Mouse (Mus musculus): ENCODE data around the gene Chaf1a. TPM values are rescaled to one million over a fixed set of nuclear protein-coding genes. Genes with fewer than 3 reads are reported as not detected.
A peak's percentile ranks its signal among the peaks of the same experiment; 100 is the strongest.

Gene Chaf1a
- total RNA-seq, 2 experiments from 2014 or later, result 8.4 to 10.9 TPM

DNA sequence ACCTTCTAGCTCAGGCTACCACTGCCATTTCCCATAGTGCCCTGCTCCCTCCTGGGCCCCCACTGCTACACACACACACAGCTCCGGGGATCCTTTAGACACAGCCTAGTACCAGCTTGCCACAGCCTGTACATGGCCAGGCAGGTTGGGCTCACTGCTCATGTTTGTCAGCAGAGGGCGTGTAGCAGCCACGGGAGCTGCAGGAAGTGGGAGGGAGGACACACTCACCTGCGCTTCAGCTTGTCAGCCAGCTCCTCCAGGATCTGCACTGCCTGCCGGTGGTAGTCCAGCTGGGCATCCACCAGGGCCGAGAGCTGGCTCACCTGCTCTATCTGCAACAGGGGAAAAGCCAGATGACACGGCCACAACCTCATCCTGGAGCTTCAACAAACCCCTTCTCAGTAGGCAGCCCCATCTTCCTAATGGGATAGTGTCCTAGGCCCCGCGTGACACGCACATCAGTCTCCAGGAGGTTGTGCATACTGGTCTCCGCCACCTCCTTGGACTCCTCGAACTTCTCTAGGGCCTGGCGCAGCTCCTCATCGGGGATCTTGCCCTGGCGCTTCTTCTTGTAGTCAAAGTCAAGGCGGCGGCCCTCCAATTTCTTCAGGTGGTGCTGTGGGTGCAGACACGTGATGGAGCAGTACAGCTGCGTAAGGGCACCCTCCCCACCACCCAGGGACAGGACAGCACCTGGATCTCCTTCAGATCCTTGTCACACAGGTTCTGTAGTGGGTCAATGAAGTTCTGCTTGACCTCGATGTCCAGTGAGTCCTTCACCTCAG, 21.7 kb upstream of the Chaf1a start:
- DNase-seq, result peak; percentile 74

DNA sequence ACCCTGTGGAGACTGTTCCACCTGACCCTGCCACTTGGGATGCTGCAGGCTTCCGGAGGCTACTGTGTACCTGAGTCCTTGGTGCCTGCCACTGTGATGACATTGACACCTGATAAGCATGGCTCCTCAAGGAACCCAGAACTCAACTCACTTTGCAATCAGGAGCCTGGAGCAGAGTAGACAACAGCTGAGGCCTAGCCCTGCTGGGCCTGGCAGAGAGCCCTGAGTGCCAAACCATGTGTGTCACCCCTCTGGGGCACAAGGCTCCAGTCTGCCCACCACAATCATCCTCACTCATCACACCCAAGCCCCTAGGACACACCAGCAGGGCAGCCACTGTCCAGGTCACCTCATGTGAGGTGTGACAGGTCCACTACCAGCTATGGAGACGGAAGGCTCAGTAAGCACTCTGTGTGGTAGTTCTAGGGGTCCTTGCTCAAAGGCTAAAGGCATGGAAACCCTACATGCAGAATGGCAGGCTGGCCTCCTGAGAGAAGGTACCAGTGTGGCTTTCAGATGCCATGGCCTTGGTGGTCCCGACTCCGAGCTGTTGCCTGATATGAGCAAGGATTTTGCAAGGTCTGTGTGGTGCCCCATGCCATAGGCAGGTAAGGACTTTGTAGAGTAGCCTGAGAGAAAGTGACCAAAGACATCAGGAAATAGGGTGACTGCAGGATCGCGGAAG, 19.7 kb upstream of the Chaf1a start:
- no peak for DNase-seq

DNA sequence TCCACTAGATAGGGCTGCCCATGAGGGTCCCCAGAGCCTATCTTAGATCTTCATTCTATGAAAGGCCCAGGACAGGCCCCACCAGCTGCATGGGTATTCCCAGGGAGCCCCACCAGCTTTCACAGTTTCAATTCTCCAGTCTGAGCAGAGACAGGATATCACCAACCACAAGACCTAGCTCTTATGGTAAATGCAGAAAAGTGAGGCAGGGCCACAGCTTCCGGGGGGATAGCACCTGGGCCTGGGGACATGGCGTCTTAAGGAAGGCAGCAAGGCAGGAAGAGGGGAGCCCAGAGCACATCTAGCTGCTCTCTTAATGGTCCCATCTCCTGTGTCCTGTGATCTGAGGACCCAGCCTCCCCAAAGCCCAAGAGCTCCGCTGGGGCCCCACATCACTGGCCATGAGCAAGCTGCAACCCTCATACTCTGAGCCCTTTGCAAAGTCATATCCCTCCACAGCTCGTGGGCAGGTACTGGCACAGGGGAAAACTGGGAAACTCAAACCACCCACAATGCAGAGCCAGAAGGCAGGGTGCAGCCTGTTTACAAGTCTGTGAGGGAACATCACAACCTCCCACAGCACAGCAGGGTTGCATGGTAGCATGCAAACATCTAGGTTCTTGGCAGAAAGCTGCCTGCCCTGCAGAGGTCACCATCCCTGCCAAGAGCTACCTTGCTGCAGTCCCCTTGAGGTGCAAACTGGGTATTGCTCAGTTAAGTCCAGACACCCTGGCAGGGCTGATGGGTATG, 18.9 kb upstream of the Chaf1a start:
- DNase-seq, result no peak

DNA sequence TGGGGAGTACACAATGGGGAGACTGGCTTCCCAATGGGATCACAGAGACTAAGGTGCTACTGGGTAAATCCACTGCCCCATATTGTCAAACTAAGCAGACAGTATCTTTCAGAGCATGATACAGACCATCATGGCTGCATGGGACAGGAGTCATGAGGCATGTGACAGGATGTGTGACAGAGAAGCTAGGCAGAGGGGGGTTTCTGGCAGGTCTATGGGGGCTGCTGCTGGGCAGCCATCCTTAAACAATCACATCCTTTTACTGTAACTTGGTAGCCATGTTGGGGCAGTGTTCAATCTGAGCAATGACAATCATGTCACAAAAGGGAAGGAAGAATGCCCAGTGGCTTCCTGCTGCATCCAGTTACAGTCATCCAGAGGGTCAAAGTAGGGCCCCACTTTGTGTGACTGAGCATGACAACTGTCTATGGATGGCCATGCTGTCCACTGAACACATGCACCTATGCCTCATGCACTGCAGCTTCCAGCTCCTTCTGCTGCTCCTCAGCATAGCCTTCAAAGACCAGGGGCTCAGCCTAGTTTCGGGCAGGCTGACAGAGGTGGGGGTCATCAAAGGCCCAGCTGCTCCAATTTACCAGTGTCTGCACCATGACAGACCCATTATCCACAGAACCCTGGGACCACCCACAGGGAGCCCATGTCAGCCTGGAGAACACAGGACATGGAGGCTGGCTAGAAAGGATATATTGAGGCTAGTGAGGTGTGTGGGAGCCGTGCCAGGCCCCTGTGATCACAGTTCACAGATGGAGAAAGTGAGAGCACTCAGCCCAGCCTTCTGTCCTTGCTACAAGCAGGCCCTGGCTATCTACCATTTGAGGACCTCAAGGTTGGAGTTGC, 17.9 kb upstream of the Chaf1a start:
- DNase-seq, result no peak

DNA sequence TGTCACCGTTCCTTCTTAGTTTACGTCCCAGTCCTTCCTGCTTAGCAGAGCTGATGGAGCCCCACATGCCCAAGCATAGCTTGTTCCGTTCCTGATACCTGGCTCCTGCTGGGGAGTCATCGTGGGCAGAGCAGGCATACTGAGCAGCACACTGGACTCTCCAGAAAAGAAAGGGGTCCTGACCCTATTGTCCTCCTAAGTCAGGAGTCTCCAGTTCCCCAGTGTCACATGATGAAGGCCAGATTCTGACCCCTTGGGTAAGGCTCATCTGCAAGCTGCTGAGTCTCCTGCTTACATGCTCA, 17.3 kb upstream of the Chaf1a start:
- no peak for DNase-seq

DNA sequence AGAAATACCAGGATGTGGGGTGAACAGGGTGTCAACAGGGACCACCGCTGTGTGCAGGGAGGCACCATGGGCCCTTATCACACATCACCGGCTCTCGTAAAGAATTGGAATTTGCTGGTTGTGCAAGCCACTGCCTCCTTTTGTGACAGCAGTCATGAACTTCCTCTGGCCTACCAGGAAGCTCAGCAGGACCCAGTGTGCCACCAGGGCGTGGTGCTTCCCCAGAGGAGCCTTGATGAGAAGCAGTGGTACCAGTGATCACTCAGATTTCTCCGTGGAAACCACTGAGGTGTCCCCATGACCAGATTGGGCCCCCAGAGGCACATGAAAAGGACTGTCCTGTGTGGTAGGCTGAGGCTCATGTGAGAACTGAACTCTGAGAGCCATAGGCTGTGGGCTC, 16.9 kb upstream of the Chaf1a start:
- DNase-seq, result no peak

DNA sequence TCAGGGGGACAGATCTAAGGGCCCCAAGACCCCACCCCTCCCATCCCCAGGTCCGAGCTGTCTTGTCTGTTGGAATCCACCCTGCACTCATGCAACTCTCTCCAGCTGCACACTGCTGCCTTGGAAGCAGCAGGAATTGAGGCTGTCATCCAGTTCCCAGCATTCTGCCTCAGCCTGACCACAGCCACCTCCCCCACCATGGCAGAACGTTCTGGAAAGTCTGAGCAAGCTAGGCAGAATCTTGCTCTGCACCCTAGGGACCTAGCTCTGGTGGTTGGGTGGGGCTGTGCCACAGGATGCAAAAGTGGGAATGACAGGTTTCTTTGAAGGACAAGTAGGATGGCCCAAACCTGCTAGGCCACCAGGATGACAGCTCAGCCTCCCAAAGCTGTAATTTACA, 15.8 kb upstream of the Chaf1a start:
- no peak for DNase-seq

DNA sequence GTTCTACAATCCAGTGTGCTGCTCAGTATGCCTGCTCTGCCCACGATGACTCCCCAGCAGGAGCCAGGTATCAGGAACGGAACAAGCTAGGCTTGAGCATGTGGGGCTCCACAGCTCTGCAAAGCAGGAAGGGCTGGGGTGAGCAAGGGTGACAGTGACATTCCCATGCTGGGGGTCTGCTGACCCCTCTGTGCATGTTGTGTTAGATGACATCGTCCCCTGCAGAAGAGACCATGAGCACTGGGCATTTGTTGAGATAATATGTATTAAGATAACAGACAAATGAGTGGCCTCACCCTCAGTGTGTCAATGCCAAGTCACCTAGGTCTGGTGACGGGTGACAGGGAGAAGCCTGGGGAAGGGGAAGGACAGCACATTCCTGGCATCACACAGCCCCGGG, 15.3 kb upstream of the Chaf1a start:
- no peak for DNase-seq

DNA sequence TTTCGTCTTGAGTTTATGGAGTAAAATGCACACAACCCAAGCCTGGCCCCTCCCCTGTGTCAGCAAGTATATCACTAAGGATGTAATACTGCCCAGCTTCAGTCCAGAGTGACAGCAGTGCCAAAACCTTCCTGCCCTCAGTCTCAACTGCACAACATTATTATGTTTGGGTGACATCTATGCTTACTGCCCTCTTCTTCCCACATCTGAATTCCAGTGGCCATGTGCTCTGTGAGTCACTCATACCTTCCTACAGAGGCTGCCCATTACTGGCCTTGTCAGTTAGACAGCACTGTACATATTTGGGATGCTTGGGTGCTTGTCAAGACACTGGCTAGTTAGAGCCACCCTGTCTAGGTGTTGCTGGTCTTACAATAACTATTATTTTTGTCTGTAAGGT, 13.9 kb upstream of the Chaf1a start:
- peak; percentile 17 for DNase-seq

DNA sequence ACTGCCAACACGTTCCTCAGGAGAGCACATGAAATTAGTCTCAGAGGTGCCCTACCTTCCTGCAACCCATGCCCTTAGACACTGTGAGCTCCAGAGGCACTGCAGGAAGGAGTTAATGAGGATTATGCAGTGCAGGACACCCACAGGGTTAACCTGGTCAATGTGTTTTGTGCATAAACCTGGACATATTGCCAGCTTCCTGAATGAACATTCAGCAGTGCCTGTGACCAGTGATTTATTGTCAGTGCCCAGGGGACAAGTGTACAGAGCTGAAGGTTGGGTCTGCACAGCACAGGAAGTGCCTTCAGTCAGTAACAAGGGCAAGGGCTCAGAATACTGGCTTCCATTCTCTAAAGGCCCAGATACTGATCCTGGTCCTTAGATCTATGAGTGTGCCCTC, 13.4 kb upstream of the Chaf1a start:
- peak; percentile 50 for DNase-seq

DNA sequence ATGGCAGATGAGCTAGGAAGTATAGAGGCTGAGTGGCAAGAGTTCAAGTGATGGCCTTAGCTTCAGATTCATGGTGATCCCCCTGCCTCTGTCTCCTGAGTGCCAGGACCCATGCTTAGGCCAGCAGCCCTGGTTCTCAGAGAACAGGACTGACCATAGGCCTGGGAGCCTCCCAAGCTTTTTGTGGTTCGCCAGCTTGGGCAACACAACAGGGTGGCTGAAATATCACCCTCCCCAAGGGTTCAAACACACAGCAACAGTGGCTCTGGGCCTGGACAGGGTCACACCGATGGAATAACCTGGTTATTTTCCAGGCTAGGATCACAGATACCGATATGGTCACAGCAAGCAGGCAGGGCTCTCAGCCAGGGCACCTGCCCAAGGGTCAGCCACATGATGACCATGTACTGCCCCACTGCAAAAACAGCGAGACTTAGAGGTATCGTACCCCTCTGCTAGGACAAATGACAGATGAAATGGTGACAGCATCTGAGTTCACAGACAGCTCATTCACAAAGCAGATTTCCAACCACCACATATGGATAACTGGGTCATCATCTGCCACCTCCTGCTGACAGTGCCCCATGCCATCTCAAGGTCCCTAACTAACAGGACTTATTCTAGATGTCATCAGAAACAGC, 12.3 kb upstream of the Chaf1a start:
- peak; percentile 49 for DNase-seq

DNA sequence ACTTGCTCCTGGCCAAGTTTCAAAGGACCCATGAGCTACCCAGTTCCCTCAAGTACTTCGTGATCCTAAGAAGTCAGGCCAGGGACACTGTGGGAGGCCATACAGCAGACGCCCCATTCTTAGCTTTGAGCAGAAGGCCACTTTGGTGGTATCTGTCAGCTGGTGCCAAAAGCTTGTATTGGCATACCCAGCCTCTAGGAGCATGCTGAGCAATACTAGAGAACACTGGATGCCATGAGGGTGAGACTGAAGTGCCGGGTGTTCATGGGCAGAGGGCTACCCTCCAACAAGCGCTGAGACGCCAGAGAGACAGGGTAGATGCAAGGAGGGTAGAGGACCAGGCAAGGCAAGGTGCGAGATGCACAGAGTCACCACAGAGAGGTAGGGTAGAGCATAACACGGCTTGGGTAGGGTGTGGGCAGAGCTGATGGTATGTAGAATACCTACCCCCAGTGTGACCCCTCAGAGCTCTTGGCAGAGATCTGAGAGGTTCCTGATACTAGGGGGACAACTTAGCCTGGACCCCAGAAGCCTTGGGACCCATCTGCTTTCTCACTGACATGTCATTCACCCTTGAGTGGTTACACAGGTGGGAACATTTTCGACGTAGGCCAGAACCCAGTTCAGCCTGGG, 9.9 kb upstream of the Chaf1a start:
- no peak for DNase-seq

DNA sequence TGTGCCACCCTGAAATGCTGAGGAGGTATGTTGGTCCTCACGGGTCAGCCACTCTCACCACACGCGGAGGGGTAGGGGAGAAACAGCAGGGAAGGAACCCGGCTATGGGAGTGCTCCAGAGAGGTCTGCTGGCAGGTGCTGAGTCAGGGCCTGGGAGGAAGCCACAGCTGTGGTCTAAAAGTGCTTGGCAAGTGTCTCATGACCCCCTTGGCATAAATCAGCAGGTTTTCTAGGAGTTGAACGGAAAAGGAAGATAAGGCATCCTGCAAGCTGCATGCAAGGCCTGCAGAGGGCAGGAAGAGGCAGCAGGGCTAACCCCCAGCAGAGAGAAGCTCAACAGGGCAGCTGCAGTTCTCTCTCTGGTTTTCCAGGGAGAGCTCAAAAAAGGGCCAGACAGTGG, 9.3 kb upstream of the Chaf1a start:
- DNase-seq, result peak; percentile 62

DNA sequence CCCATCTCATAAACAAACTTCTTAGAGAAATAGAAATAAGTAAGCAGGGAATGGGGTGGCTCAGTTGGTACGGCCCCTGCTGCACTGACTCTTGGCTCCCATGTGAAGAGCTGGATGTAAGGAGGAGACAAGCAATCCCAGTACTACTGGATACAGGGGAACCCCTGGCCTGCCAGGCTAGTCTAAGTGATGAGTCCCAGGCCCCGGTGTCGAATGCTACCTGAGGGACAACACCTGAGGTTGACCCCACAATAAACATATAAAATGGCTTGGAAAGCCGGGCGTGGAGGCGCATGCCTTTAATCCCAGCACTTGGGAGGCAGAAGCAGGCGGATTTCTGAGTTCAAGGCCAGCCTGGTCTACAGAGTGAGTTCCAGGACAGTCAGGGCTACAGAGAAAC, 8.8 kb upstream of the Chaf1a start:
- DNase-seq, result no peak

DNA sequence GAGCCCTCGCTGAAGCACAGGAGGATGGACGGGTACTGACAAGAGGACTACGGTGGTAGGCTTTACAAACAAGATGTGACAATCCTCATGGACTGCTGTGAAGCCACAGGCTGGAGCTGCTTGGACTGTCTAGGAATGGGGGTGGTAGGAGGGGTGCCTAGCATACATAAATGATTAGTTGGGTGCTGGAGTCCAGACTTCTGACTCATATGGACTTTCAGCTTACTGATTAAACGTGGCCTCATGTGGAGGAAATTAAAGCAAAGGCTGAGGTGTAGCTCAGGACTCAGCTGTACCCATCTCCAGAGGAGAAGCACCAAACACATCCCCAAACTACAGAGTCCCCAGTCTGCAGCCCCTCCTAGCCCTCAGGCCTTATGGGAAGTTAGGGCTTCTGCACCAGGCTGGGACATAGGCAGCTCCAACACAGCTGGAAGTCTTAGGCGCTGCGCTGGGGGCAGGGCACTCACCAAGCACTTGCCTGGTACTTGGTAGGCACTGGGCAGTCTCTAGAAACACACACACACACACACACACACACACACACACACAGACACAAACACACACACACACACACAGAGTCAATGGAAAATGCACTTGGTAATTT, 8.0 kb upstream of the Chaf1a start:
- DNase-seq, result peak; percentile 27

DNA sequence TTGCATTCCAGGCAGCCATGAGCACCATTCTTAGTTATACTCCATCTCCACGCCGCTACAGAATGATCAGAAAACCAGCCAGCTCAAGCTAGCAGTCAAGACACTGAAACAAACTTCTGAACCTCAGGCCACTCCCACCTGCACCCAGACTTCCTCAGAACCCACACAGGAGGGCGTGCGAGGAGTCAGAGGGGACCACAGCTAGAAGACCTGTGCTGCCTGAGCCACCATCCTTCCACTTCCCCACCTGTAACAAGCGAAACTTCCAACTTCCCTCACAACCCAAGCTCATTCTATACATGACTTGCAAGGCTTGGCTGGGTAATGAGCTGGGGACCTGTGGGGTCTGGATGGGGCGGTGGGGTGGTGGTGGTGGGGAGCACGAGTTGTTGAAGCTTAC, 7.4 kb upstream of the Chaf1a start:
- DNase-seq, result no peak

DNA sequence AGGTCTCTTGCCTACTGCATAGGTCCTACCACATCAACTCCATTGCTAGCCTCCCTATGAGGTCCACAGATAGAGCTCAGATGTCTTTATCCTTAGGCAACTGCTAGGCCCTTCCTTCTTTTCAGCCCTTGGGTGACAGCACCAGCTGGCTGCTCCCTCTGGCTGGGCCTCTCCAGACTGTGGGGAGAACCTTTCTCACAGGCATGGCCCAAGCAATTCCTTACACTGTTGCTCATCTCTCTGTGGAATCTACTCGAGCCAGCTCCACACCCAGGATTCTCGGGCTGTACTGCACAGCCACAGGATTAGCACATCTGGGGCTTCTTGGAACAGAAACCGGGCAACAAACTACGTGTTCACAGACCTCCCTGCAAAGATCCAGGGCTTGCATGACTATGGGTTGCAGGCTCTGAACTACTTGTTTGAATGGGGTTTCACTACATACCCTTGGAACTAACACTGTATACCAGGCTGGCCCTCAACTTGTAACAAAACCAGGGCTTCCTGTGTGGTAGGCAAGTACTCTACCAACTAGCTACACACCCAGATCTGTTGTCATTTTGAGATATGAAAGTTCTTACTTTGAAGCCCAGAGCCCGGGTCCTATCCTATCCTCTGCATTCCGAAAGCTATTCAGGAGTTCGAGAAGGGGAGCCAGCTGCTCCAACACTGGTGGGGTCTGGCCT, 6.1 kb upstream of the Chaf1a start:
- DNase-seq, result no peak

DNA sequence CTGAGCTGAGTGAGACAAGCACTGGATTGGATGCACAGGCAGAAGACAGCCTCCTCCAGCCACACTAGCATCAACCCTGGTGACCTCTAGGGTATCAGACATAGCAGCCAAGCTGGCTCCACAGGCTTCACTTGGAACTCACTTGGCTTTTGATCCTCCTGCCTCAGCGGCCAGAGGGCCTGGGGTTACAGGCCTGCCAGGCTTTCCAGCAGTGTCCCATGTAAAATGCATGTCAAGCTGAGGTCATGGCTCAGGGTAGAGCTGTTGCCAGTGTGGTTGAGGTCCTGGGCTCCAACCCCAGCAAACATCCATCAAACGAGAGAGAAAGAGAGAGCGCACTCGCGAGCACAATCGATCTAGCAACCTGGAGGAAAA, 5.5 kb upstream of the Chaf1a start:
- DNase-seq, result no peak

DNA sequence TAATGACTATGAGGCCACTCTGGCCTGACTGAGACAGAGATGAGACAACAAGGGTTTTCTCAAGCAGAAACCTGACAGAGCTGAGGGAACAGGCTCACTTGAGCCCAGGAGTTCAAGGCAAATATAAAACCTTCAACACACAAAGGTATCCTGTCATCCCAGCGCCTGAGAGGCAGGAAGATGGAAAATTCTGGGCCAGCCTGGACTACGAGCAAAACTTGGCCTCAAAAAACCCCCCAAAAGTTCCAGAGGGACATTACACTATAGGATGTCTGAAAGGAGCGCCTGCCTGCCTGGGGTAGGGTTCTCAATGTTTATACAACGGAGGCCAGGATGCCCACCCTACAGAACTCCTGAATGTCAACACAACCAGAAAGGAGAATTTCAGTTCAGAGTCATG, 5.0 kb upstream of the Chaf1a start:
- DNase-seq, result no peak

DNA sequence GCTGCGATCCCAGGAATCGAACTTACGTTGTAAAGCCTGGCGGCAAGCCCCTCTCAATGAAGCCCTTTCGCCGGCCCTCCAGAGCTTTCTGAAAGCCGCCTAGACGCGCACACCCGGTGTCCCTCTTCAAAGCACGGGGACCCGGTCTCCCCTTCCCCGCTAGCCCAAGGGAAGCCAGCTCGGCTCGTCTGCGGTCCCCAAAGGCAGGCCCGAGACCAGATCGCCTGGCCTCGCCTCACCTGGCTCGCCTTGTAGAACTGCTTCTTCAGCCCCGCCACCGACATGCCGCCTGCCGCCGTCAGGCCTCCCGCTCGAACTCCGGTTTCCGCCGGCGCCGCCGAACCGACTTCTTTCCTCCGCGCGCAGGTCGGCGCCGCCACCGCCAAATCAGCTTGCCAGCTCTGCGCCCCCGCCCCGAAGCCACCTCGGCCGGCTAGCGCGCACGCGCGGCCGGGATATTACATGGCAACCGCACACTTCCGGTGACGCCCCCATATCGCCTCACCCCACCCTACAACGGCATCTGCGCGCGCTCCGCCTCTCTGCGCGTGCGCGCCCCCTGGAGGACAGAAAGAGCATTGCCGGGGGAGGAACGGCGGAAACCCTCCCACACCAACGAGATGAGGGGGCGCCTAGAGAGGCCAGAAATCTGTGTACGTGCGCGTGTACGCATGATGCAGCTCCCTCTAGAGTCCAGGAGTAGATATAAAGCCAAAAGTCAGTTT, 3.9 kb upstream of the Chaf1a start, which contains the start of gene Sh3gl1:
Gene Sh3gl1, minus strand, starts transcription at position 460 of the 725 bp plus-strand sequence.
- DNase-seq, result peak; percentile 99

All from adrenal gland, postnatal 10 days (tissue).